Mouse (Mus musculus) hindbrain, embryonic 14.5 days (tissue): ENCODE data around the gene Hipk4. TPM values are rescaled to one million over a fixed set of nuclear protein-coding genes. Genes with fewer than 3 reads are reported as not detected.
"Not testable (repeated sequence)": the region's sequence is repeated elsewhere in the genome, so short reads cannot be mapped to it uniquely, and the experiment has no call there.

Source experiments
- ATAC-seq: fragments of 200-750 bp; cut with Nextera tagmentation; 2 replicates; pipeline ENCODE4 v1.8.0; 2017; ENCODE audit warnings: moderate number of reproducible peaks, mild to moderate bottlenecking, moderate TSS enrichment, moderate library complexity; ENCODE audit not compliant: low FRiP score
- DNase-seq: peaks from one replicate; pipeline ENCODE4 v3.0.0-alpha.2; 2015; ENCODE audit warnings: low spot score
- H3K27ac ChIP-seq: fragments of 300-500 bp; sonication (generic); 2 replicates; pipeline ENCODE4 v1.5.1; 2014; ENCODE audit warnings: mild to moderate bottlenecking, moderate library complexity
- H3K27me3 ChIP-seq: fragments of 300-500 bp; sonication (generic); 2 replicates; pipeline ENCODE4 v1.6.1; 2014; ENCODE audit warnings: mild to moderate bottlenecking, low read length, mixed read lengths; ENCODE audit not compliant: control insufficient read depth, insufficient read depth
- H3K36me3 ChIP-seq: fragments of 300-500 bp; sonication (generic); replicated peaks from 2 replicates; pipeline ENCODE4 v1.6.1; 2014; ENCODE audit not compliant: control insufficient read depth, insufficient read depth
- H3K4me1 ChIP-seq: fragments of 300-500 bp; sonication (generic); replicated peaks from 2 replicates; pipeline ENCODE4 v1.6.1; 2014; ENCODE audit warnings: antibody characterized with exemption, low read length, mixed read lengths; ENCODE audit not compliant: control insufficient read depth, insufficient read depth
- H3K4me2 ChIP-seq: fragments of 300-500 bp; sonication (generic); replicated peaks from 2 replicates; pipeline ENCODE4 v1.6.1; 2014; ENCODE audit warnings: mild to moderate bottlenecking, moderate library complexity
- H3K4me3 ChIP-seq: fragments of 300-500 bp; sonication (generic); replicated peaks from 2 replicates; pipeline ENCODE4 v1.5.1; 2014; ENCODE audit warnings: mild to moderate bottlenecking, low read length
- H3K9ac ChIP-seq: fragments of 300-500 bp; sonication (generic); 2 replicates; pipeline ENCODE4 v1.6.1; 2014
- H3K9me3 ChIP-seq: fragments of 300-500 bp; sonication (generic); 2 replicates; pipeline ENCODE4 v1.6.1; 2016; ENCODE audit warnings: low read length; ENCODE audit not compliant: control insufficient read depth
- WGBS: fragments of 180-500 bp; shearing (Covaris S2); extraction: QIAGEN DNeasy Blood & Tissue Kit; methylation state at CpG from one replicate; pipeline ENCODE4 v1.1.7; 2014; 5-methylcytosine and 5-hydroxymethylcytosine counted together
- polyA plus RNA-seq: library from polyadenylated mRNA; unstranded; fragments of >200 nt; fragmentation: Nextera tagmentation; extraction: Ambion mirVana; gene quantifications from 2 replicates; pipeline ENCODE4 v1.2.1, GENCODE M21; 2014

The Hipk4 gene
- polyA plus RNA-seq, 1 experiment from 2014 or later = 1.2 TPM

- no peaks in the 10 kb centered on the region for H3K36me3 ChIP-seq
- DNase-seq (no peak), ATAC-seq (no peak)
- 70% methylated on average over 7 of the region's 7 CpGs for WGBS
- H3K9me3 ChIP-seq = no peaks in the 10 kb centered on the region
- no peak overlapping the region for H3K9ac ChIP-seq
- no peak overlapping the region for H3K27ac ChIP-seq
- no peak overlapping the region for H3K4me3 ChIP-seq
- H3K4me1 ChIP-seq = 0 out of 2 replicates have a peak, but pooled peaks cover 6% of the 10 kb centered on the region
- no peaks in the 10 kb centered on the region for H3K27me3 ChIP-seq
- no peak overlapping the region for H3K4me2 ChIP-seq
Measured at GRCm38 (mm10) chr7:27491856-27492255, 31.2 kb upstream of the Hipk4 start.

GRCm38 (mm10) chr7:27493022-27493421 is 30.0 kb upstream of the Hipk4 start:
- DNase-seq (no peak), ATAC-seq (no peak)
- no peak overlapping the region for H3K9ac ChIP-seq
- H3K27me3 ChIP-seq = no peaks in the 10 kb centered on the region
- 74% methylated on average over 3 of the region's 3 CpGs for WGBS
- no peaks in the 10 kb centered on the region for H3K36me3 ChIP-seq
- H3K27ac ChIP-seq = no peak overlapping the region
- no peak overlapping the region for H3K4me3 ChIP-seq
- no peaks in the 10 kb centered on the region for H3K9me3 ChIP-seq
- H3K4me1 ChIP-seq = 0 out of 2 replicates have a peak, but pooled peaks cover 1% of the 10 kb centered on the region
- H3K4me2 ChIP-seq = no peak overlapping the region

GRCm38 (mm10) chr7:27493450-27493849 is 29.6 kb upstream of the Hipk4 start:
- Histone ChIP-seq H3K4me1 (no peaks in the 10 kb centered on the region), H3K36me3 (no peaks in the 10 kb centered on the region), H3K27me3 (no peaks in the 10 kb centered on the region), H3K4me2 (no peak overlapping the region), H3K4me3 (no peak overlapping the region), H3K9me3 (no peaks in the 10 kb centered on the region), H3K9ac (no peak overlapping the region), H3K27ac (no peak overlapping the region)
- ATAC-seq (no peak), DNase-seq (no peak)
- WGBS = 91% methylated on average over 5 of the region's 5 CpGs

GRCm38 (mm10) chr7:27494659-27495367 is 28.3 kb upstream of the Hipk4 start:
- not testable (repeated sequence) for H3K36me3 ChIP-seq, DNase-seq, ATAC-seq, H3K4me3 ChIP-seq, H3K4me1 ChIP-seq, H3K9ac ChIP-seq, H3K4me2 ChIP-seq, H3K9me3 ChIP-seq, H3K27me3 ChIP-seq, H3K27ac ChIP-seq
- 88% methylated on average over 8 of the region's 9 CpGs for WGBS

- WGBS = 73% methylated on average over 3 of the region's 3 CpGs
Measured at GRCm38 (mm10) chr7:27499036-27499435, 24.0 kb upstream of the Hipk4 start, which contains the start of gene Prx. Gene Prx (plus strand): TSS chr7:27499324.

GRCm38 (mm10) chr7:27501620-27502019 is 21.4 kb upstream of the Hipk4 start:
- Histone ChIP-seq H3K9me3 (no peaks in the 10 kb centered on the region), H3K4me3 (no peak overlapping the region), H3K36me3 (no peaks in the 10 kb centered on the region), H3K27me3 (no peaks in the 10 kb centered on the region), H3K4me2 (no peak overlapping the region), H3K4me1 (no peaks in the 10 kb centered on the region), H3K27ac (no peak overlapping the region), H3K9ac (no peak overlapping the region)
- no peak for ATAC-seq
- no peak for DNase-seq
- 80% methylated on average over 4 of the region's 4 CpGs for WGBS

More at GRCm38 (mm10) chr7:27499036-27499435, 24.0 kb upstream of the Hipk4 start, which contains the start of gene Prx:
- Histone ChIP-seq H3K9ac (no peak within 1 kb of the TSS), H3K27ac (no peak within 1 kb of the TSS), H3K4me1 (no peaks in the 10 kb centered on the region), H3K4me3 (no peak within 1 kb of the TSS), H3K27me3 (no peaks in the 10 kb centered on the region), H3K36me3 (no peaks in the 10 kb centered on the region), H3K4me2 (no peak within 1 kb of the TSS), H3K9me3 (no peaks in the 10 kb centered on the region)
- ATAC-seq = no peak
- no peak for DNase-seq

GRCm38 (mm10) chr7:27506765-27507370 is 16.2 kb upstream of the Hipk4 start:
- no peak for ATAC-seq
- Histone ChIP-seq H3K4me3 (peak overlapping the region; percentile 44), H3K9me3 (no peaks in the 10 kb centered on the region), H3K4me1 (peaks cover 8% of the 10 kb centered on the region; the same call in 1 of the 2 replicates), H3K27ac (peak overlapping the region; percentile 93; the same call in 1 of the 2 replicates), H3K4me2 (peak overlapping the region; percentile 59), H3K27me3 (no peaks in the 10 kb centered on the region), H3K36me3 (no peaks in the 10 kb centered on the region), H3K9ac (peak overlapping the region; percentile 66; the same call in 1 of the 2 replicates)
- 35% methylated on average over 9 of the region's 9 CpGs for WGBS
- DNase-seq = no peak

GRCm38 (mm10) chr7:27507711-27508647 is 15.1 kb upstream of the Hipk4 start:
- Histone ChIP-seq H3K27ac (peak overlapping the region; percentile 93), H3K4me3 (peak overlapping the region; percentile 44), H3K27me3 (no peaks in the 10 kb centered on the region), H3K36me3 (no peaks in the 10 kb centered on the region), H3K9ac (peak overlapping the region; percentile 66), H3K4me2 (peak overlapping the region; percentile 59), H3K9me3 (no peaks in the 10 kb centered on the region), H3K4me1 (peaks cover 8% of the 10 kb centered on the region; the same call in 1 of the 2 replicates)
- WGBS = 1% methylated on average over 52 of the region's 54 CpGs
- peak; percentile 94 for DNase-seq
- ATAC-seq = peak; percentile 94

- peak overlapping the region; percentile 93; the same call in 1 of the 2 replicates for H3K27ac ChIP-seq
- H3K4me2 ChIP-seq = peak overlapping the region; percentile 59
- no peaks in the 10 kb centered on the region for H3K27me3 ChIP-seq
- 0 out of 2 replicates have a peak, but pooled peaks have one; percentile 25 for ATAC-seq
- no peak overlapping the region for H3K9ac ChIP-seq
- H3K36me3 ChIP-seq = no peaks in the 10 kb centered on the region
- WGBS = 25% methylated on average over 6 of the region's 6 CpGs
- no peaks in the 10 kb centered on the region for H3K9me3 ChIP-seq
- peaks cover 8% of the 10 kb centered on the region; the same call in 1 of the 2 replicates for H3K4me1 ChIP-seq
- H3K4me3 ChIP-seq = peak overlapping the region; percentile 44
- peak; percentile 61 for DNase-seq
Measured at GRCm38 (mm10) chr7:27508648-27509005, 14.4 kb upstream of the Hipk4 start.
